Mouse (Mus musculus) brain, embryonic 14.5 days (tissue): ENCODE data around the gene Dpagt1. TPM values are rescaled to one million over a fixed set of nuclear protein-coding genes. Genes with fewer than 3 reads are reported as not detected.
A peak's percentile ranks its signal among the peaks of the same experiment; 100 is the strongest.
"Not testable (repeated sequence)": the region's sequence is repeated elsewhere in the genome, so short reads cannot be mapped to it uniquely, and the experiment has no call there.

Experiments used
- DNase-seq: peaks from one replicate; pipeline ENCODE4 v3.0.0-alpha.2; 2011; ENCODE audit warnings: low read depth
- CTCF ChIP-seq: fragments of 200-500 bp; IDR thresholded peaks from 2 replicates; pipeline ENCODE4 v1.5.1; 2012; ENCODE audit warnings: inconsistent platforms, mild to moderate bottlenecking, moderate library complexity, borderline replicate concordance; ENCODE audit not compliant: insufficient read depth, insufficient read length; ENCODE audit errors: extremely low read depth
- POLR2A ChIP-seq: fragments of 200-500 bp; IDR thresholded peaks from 2 replicates; pipeline ENCODE4 v1.6.1; 2012; ENCODE audit warnings: mild to moderate bottlenecking, inconsistent platforms, borderline replicate concordance; ENCODE audit not compliant: poor library complexity, insufficient read depth, insufficient read length, severe bottlenecking; ENCODE audit errors: extremely low read depth
- polyA plus RNA-seq: library from polyadenylated mRNA; depleted of rRNA; stranded (reverse); fragments of >200 nt; gene quantifications from 2 replicates; pipeline ENCODE4 v1.2.3, GENCODE M21; 2012; rRNA removed

Dpagt1 gene
- 47.2 and 54.4 TPM in 2 replicates for polyA plus RNA-seq

DNA sequence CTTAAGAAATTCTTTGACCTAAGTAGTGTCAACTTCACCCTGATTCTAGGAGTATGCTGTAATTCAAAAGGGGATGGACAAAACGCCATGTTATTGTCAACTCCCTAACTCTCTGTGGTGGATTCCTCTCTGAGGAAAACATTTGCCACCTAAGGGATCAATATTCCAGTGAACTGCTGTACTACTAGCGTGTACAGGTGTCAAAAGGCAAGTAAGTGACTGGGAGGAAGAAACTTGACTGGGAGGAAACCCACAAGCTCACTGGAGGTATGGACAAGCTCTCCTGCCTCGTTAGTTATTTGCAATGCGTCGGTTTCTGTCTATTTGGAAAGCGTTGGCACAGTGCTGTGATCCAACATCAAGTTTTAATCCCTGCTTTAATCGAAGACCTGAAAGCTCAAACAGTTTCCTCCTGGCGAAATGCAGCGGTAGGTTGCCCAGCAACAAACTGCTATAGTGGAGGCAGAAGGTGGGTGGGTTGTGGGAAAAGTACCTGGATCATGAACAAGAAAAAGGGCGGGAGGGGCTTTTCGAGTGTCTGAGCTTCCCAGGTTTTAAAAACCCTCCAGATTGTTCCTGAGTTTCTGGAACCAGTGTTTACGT, at the start of gene Dpagt1:
TSS of gene Dpagt1 (plus strand) at position 252 of the 603 bp plus-strand sequence.
- DNase-seq: no peak
- TF ChIP-seq POLR2A (no peak), CTCF (no peak)

DNA sequence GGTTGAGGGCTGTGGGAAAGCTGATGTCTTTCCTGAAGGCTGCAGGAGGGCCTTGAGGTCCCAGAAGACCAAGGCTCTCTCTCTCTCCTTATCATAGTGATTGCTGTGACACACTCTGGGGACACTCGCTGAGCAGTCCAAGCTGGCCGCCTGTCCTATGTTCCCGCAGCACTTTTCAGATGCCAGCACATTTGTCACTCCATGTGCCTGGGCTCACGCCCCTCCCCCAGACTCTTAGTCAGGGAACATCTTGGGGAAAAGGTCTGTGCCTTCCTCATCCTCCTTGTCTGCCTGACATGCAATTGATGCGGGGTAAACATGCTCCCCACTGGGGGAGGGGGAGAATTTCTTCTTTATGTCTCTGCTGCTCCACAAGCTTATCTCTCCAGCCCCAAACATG, 42.6 kb upstream of the Dpagt1 start:
- TF ChIP-seq POLR2A: no peak
- no peak for TF ChIP-seq CTCF
- DNase-seq: no peak

DNA sequence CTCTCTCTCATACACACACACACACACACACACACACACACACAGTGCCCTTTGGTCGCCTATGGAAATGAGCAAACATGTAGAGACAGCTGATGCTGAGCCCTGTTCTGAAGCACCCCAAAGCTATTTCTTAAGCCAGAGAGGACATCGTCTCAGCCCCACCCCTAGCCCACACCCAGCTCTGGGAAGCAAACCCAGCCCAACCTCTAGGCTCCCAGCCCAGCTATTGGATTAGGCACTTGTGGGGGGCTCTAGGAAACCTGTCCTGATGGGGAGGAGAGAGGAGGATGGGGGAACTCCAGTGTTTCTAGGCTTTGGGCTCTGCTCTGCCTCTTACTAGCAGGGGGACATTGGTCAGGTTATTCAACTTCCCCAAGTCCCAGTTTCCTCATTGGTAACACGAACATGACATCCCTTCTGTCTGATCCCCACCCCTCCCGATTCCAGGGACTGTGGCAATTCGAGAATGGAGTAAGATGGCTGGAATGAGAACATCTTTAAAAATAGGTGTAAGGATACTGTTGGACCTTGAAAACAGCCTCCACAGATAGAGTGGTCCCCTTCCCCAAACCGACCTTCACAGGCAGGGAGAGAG, 39.5 kb upstream of the Dpagt1 start:
- DNase-seq: no peak
- no peak for TF ChIP-seq CTCF
- TF ChIP-seq POLR2A: no peak

DNA sequence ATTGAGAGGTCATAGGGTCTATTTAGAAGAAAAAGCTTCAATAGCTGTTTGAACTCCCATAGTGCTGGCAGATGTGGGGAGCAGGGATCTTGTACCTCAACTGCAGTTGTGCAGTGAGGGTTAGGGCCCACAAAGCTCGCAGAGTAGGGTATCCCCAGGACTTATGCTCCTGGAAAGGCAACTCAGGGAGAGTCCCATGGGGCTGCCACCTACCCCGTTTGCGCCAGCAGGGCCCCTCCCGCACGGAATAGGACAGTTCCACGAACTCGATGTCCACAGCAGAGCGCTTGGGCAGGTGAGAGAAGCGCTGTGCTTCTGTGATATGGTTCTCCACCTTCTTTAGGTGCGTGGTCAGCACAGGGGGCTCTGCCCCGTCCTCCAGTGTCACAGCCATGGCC, 38.8 kb upstream of the Dpagt1 start:
- peak; percentile 16 for DNase-seq
- TF ChIP-seq POLR2A: no peak
- TF ChIP-seq CTCF: no peak

DNA sequence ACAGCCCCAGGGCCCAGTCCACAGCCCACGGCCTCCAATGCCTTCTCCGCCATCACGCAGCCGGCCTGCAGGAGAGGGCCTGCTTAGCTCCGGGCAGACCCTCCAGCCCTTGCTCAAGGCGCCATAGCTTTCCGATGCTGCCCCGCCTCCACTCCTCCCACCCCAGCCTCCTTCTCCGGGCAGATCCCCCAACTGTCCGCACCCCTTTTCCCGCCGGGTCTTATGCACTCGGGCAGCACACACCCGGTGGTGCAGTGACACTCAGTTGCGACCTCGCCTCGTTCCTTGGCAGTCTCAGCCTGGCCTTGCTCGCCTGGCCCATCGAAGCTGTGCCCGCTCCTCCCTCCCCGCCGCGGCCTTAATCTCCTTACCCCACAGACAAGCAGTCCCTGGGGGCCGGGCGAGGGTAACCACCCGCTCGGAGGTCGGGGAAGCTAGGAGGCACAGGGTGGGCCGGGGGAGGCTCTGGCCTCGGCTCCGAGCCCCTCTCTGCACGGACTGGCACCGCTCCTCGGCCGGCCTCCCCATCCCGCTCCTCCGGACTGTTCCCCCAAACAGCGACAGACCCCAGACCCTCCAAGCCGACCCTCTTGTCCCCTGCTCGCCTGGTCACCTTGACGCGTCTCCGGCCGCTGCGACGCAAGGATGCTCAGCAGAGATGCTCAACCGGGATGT, 38.3 kb upstream of the Dpagt1 start:
- peak; percentile 71 for DNase-seq
- TF ChIP-seq POLR2A (0 out of 2 replicates have a peak, but pooled peaks have one; percentile 2), CTCF (no peak)

DNA sequence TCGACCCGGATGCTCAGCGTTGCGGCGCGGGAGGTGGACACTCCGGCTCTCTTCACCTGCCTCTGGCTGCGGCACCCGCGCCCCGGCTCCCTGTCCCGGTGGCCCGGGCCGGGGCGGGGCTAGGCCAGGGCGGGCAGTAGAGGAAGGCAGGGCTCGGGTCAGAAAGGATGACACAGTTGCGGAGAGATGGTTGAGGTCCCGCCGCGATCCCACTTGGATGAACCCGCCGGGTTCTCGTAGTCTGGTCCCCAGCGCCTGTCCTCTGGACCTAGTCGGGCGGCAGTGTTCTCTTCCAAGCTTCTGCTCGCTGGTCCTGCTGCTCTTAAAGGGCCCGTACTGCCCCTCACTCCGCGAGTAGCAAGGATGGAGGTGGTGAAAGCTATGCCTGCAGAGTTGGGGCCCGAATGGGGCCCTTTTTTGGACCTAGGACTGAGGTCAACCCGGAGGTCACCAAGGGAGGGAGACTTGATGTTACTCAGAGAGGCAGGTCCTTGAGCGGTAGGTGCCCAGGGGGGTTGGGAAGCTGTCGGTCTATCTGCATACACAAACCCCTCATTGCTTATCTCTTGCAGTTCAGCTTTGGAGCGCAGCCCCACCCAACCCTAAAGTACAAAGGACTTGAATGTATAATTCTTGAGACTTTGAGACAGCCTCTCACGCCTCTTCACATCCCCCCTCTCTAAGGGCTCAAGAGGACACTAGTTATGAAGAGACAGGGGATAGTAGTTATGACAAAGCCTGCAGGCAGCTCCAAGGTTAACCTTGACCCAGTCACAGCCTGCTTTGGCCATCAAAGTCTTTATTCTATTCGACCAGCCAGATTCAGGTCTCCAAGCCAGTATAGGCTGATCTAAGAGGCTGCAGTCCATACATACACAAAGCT, 37.5 kb upstream of the Dpagt1 start, which contains the start of gene Abcg4:
TSS of gene Abcg4 (minus strand) at position 540 of the 883 bp plus-strand sequence.
- TF ChIP-seq POLR2A (0 out of 2 replicates have a peak, but pooled peaks have one; percentile 14), CTCF (no peak)
- peak; percentile 68 for DNase-seq

DNA sequence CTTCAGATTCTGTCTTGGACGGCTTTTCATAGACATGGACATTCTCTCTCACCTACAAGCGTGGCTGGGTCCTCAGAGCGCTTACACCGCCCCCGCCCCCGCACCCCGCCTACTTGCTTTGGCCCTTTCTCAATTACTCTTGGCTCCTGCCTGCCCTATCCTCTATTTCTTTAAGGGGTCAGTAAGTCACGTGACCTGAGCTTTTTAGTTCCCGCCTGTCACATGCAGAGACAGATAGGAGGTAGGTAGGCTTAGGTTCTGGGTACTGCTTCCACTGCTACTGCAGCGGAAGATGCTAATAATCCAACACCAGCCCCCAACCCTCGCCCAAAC, 36.9 kb upstream of the Dpagt1 start:
- DNase-seq: peak; percentile 40
- TF ChIP-seq CTCF (no peak), POLR2A (no peak)

DNA sequence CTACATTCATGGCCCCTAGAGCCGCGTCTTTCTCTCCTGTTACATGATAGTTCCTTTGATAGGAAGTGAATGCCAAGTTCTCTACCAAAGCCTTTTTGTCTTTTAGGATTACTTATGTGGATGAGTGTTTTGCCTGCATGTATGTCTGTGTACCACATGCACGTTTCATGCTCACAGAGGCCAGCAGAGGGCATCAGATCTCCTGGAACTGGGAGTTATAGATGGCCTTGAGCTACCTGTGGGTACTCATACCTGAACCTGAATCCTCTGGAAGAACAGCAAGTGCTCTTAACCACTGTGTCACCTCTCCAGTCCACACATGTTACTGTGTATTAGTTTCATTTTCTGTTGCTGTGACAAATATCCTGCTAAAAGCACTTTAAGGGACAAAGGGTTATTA, 33.3 kb upstream of the Dpagt1 start:
- TF ChIP-seq CTCF (peak; percentile 57; the same call in 1 of the 2 replicates), POLR2A (no peak)
- peak; percentile 67 for DNase-seq

DNA sequence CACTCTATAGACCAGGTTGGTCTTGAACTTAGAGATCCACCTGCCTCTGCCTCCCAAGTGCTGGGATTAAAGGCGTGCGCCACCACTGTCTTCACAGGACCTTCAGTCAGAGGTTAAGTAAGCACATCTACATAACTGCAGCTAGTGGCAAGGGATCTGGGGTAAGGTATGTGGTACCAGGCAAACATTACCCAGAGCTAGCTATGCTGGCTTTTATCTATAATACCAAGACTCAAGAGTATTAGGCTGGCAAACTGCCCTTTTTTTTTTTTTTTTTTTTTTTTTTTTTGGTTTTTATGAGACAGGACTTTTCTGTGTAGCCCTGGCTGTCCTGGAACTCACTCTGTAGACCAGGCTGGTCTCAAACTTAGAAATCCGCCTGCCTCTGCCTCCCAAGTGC, 25.8 kb upstream of the Dpagt1 start:
- DNase-seq: not testable (repeated sequence)

DNA sequence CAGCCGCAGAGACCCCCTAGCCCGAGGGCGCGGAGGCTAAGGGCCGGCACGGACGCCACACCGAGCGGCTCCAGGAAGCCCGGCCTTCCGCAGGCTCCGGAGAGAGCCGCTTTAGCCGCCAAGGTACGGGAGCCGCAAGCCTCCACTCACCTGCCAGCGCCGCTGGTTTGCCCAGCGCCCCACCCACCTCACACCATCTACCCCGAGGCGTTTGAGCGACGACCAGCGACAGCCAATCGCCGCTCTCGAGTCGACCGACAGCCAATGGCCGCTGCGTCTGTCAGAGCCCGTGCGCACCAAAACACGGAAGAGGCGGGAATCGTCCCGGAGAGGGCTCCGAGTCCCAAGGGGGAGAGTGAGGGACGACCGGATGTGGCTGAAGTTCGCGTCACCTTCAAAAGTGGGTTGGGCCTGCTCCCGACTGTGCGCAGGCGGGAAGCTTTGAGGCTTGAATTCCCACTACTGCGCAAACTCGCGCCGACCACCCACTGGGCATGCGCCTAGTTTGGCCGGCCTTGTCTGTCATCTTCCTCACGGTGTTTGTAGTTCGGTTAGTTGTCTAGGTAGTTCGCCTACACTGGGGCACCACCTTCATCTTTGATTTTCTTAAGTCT, 20.2 kb upstream of the Dpagt1 start, which contains the start of gene Hinfp:
TSS of gene Hinfp (minus strand) at position 206 of the 614 bp plus-strand sequence.
- DNase-seq: peak; percentile 100
- TF ChIP-seq POLR2A (peak; percentile 93; the same call in 1 of the 2 replicates), CTCF (no peak)

DNA sequence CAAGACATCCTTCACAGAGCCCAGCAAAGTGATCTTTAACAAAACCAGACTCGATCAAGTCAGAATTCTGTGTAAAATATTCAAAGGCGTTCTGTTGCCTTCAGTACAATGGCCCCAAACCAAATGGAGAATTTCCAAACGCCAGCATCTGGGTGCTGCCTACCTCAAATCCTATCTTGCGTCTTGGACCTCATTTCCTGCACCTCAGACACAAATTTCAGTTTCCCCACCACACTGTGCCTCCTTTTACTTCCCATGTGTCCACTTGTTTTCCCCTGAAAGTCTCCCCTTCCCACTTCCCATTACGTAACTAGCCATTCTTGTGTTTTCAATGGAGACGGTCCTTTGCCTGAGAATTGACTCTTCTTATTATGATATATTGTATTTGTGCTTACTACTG, 19.3 kb upstream of the Dpagt1 start:
- DNase-seq: no peak
- no peak for TF ChIP-seq CTCF
- TF ChIP-seq POLR2A: no peak
